Mouse (Mus musculus): ENCODE results near the gene Gm19935.

- TF ChIP-seq POLR2A (IDR thresholded peaks at IDR 0.05; ENCODE audit: insufficient read depth, low read length): no peak
- no peak for TF ChIP-seq CTCF (IDR thresholded peaks at IDR 0.05; ENCODE audit: low read depth, low read length)
Observed at GRCm38 (mm10) chr8:90841321-90841720, 24.1 kb upstream of the Gm19935 start.

All from ES-Bruce4 (cell line).